Mouse (Mus musculus) embryonic facial prominence, embryonic 11.5 days (tissue): ENCODE data around the gene Sipa1l1. TPM values are rescaled to one million over a fixed set of nuclear protein-coding genes. Genes with fewer than 3 reads are reported as not detected.

Experiments
- ATAC-seq: fragments of 200-750 bp; cut with Nextera tagmentation; replicated peaks from 2 replicates; pipeline ENCODE4 v1.8.0; 2017; ENCODE audit warnings: low read depth; ENCODE audit not compliant: insufficient number of reproducible peaks, low FRiP score, low TSS enrichment
- DNase-seq: peaks from one replicate; pipeline ENCODE4 v3.0.0-alpha.2; 2015; ENCODE audit warnings: low spot score
- H3K27ac ChIP-seq: fragments of 300-500 bp; sonication (generic); replicated peaks from 2 replicates; pipeline ENCODE4 v1.5.1; 2014; ENCODE audit warnings: mild to moderate bottlenecking, low read depth, low read length, control low read depth
- H3K27me3 ChIP-seq: fragments of 300-500 bp; sonication (generic); 2 replicates; pipeline ENCODE4 v1.6.1; 2014; ENCODE audit warnings: mild to moderate bottlenecking, low read length, moderate library complexity, mixed read lengths; ENCODE audit not compliant: control insufficient read depth, insufficient read depth
- H3K36me3 ChIP-seq: fragments of 300-500 bp; sonication (generic); replicated peaks from 2 replicates; pipeline ENCODE4 v1.6.1; 2014; ENCODE audit warnings: low read depth, mild to moderate bottlenecking, low read length, moderate library complexity, mixed read lengths; ENCODE audit not compliant: control insufficient read depth, insufficient read depth
- H3K4me1 ChIP-seq: fragments of 300-500 bp; sonication (generic); 2 replicates; pipeline ENCODE4 v1.6.1; 2014; ENCODE audit warnings: low read length, mixed read lengths; ENCODE audit not compliant: control insufficient read depth, insufficient read depth
- H3K4me2 ChIP-seq: fragments of 300-500 bp; sonication (generic); 2 replicates; pipeline ENCODE4 v1.6.1; 2014; ENCODE audit warnings: low read depth, mild to moderate bottlenecking, control low read depth, low read length, moderate library complexity
- H3K4me3 ChIP-seq: fragments of 300-500 bp; sonication (generic); 2 replicates; pipeline ENCODE4 v1.5.1; 2014; ENCODE audit warnings: low read depth, low read length, control low read depth
- H3K9ac ChIP-seq: fragments of 300-500 bp; sonication (generic); replicated peaks from 2 replicates; pipeline ENCODE4 v1.6.1; 2014; ENCODE audit warnings: mild to moderate bottlenecking, control low read depth, low read length
- H3K9me3 ChIP-seq: fragments of 300-500 bp; sonication (generic); replicated peaks from 2 replicates; pipeline ENCODE4 v1.6.1; 2016; ENCODE audit warnings: mild to moderate bottlenecking, low read length, inconsistent platforms, mixed read lengths; ENCODE audit not compliant: control insufficient read depth
- WGBS: fragments of 180-500 bp; shearing (Covaris S2); extraction: QIAGEN DNeasy Blood & Tissue Kit; methylation state at CpG from one replicate; pipeline ENCODE4 v1.1.7; 2014; 5-methylcytosine and 5-hydroxymethylcytosine counted together
- polyA plus RNA-seq: library from polyadenylated mRNA; unstranded; fragments of >200 nt; fragmentation: Nextera tagmentation; extraction: Ambion mirVana; gene quantifications from 2 replicates; pipeline ENCODE4 v1.2.1, GENCODE M21; 2014

The Sipa1l1 gene
- polyA plus RNA-seq, 1 experiment from 2014 or later = 26.8 TPM

GRCm38 (mm10) chr12:82192641-82193054, 23.5 kb downstream of the Sipa1l1 start:
- Histone ChIP-seq H3K27ac (no peak overlapping the region), H3K4me1 (peaks cover 4% of the 10 kb centered on the region; the same call in 1 of the 2 replicates), H3K27me3 (no peaks in the 10 kb centered on the region), H3K9me3 (no peaks in the 10 kb centered on the region), H3K4me2 (no peak overlapping the region), H3K36me3 (no peaks in the 10 kb centered on the region), H3K9ac (no peak overlapping the region), H3K4me3 (no peak overlapping the region)
- DNase-seq (no peak), ATAC-seq (no peak)
- 79% methylated on average over 4 of the region's 4 CpGs for WGBS

- Histone ChIP-seq H3K27me3 (no peaks in the 10 kb centered on the region), H3K4me3 (no peak overlapping the region), H3K4me1 (peaks cover 4% of the 10 kb centered on the region; the same call in 1 of the 2 replicates), H3K9me3 (no peaks in the 10 kb centered on the region), H3K27ac (no peak overlapping the region), H3K4me2 (no peak overlapping the region), H3K9ac (no peak overlapping the region), H3K36me3 (no peaks in the 10 kb centered on the region)
- DNase-seq (no peak), ATAC-seq (no peak)
- WGBS = 75% methylated on average over 2 of the region's 2 CpGs
These were observed 24.4 kb downstream of the Sipa1l1 start for GRCm38 (mm10) chr12:82193476-82193875.

- no peaks in the 10 kb centered on the region for H3K36me3 ChIP-seq
- no peak overlapping the region for H3K27ac ChIP-seq
- no peak overlapping the region for H3K4me2 ChIP-seq
- WGBS = 76% methylated on average over 3 of the region's 3 CpGs
- ATAC-seq (no peak), DNase-seq (no peak)
- no peak overlapping the region for H3K9ac ChIP-seq
- H3K4me3 ChIP-seq = no peak overlapping the region
- H3K9me3 ChIP-seq = no peaks in the 10 kb centered on the region
- H3K4me1 ChIP-seq = no peaks in the 10 kb centered on the region
- H3K27me3 ChIP-seq = no peaks in the 10 kb centered on the region
These were observed 25.8 kb downstream of the Sipa1l1 start for GRCm38 (mm10) chr12:82194919-82195318.

GRCm38 (mm10) chr12:82196213-82196612, 27.1 kb downstream of the Sipa1l1 start:
- Histone ChIP-seq H3K4me1 (no peaks in the 10 kb centered on the region), H3K9ac (no peak overlapping the region), H3K4me3 (no peak overlapping the region), H3K4me2 (no peak overlapping the region), H3K9me3 (no peaks in the 10 kb centered on the region), H3K27ac (no peak overlapping the region), H3K36me3 (no peaks in the 10 kb centered on the region), H3K27me3 (no peaks in the 10 kb centered on the region)
- 77% methylated on average over 2 of the region's 2 CpGs for WGBS
- DNase-seq = no peak
- ATAC-seq = no peak

- Histone ChIP-seq H3K4me3 (no peak overlapping the region), H3K36me3 (no peaks in the 10 kb centered on the region), H3K9ac (no peak overlapping the region), H3K27ac (no peak overlapping the region), H3K27me3 (no peaks in the 10 kb centered on the region), H3K9me3 (no peaks in the 10 kb centered on the region), H3K4me1 (no peaks in the 10 kb centered on the region), H3K4me2 (no peak overlapping the region)
- WGBS = 32% methylated on average over 7 of the region's 7 CpGs
- no peak for DNase-seq
- ATAC-seq = no peak
These were observed 27.6 kb downstream of the Sipa1l1 start for GRCm38 (mm10) chr12:82196615-82197146.

GRCm38 (mm10) chr12:82197207-82197606, 28.1 kb downstream of the Sipa1l1 start:
- H3K27ac ChIP-seq = no peak overlapping the region
- H3K36me3 ChIP-seq = no peaks in the 10 kb centered on the region
- no peaks in the 10 kb centered on the region for H3K27me3 ChIP-seq
- H3K4me3 ChIP-seq = no peak overlapping the region
- no peak for ATAC-seq
- WGBS = 67% methylated on average over 2 of the region's 2 CpGs
- no peak for DNase-seq
- no peak overlapping the region for H3K9ac ChIP-seq
- H3K9me3 ChIP-seq = no peaks in the 10 kb centered on the region
- H3K4me2 ChIP-seq = no peak overlapping the region
- no peaks in the 10 kb centered on the region for H3K4me1 ChIP-seq

- ATAC-seq = no peak
- 91% methylated on average over 6 of the region's 6 CpGs for WGBS
- H3K9me3 ChIP-seq = no peaks in the 10 kb centered on the region
- H3K4me2 ChIP-seq = no peak overlapping the region
- no peaks in the 10 kb centered on the region for H3K36me3 ChIP-seq
- H3K9ac ChIP-seq = no peak overlapping the region
- H3K27me3 ChIP-seq = no peaks in the 10 kb centered on the region
- no peak overlapping the region for H3K27ac ChIP-seq
- H3K4me1 ChIP-seq = no peaks in the 10 kb centered on the region
- no peak for DNase-seq
- no peak overlapping the region for H3K4me3 ChIP-seq
These were observed 30.2 kb downstream of the Sipa1l1 start for GRCm38 (mm10) chr12:82199286-82199685.

- ATAC-seq (no peak), DNase-seq (no peak)
- Histone ChIP-seq H3K4me1 (no peaks in the 10 kb centered on the region), H3K9ac (no peak overlapping the region), H3K9me3 (no peaks in the 10 kb centered on the region), H3K36me3 (no peaks in the 10 kb centered on the region), H3K27me3 (no peaks in the 10 kb centered on the region), H3K4me2 (no peak overlapping the region), H3K4me3 (no peak overlapping the region), H3K27ac (no peak overlapping the region)
- 92% methylated on average over 6 of the region's 6 CpGs for WGBS
These were observed 35.0 kb downstream of the Sipa1l1 start for GRCm38 (mm10) chr12:82204106-82204505.
